Mouse (Mus musculus) forebrain, embryonic 15.5 days (tissue): ENCODE data around the gene Mogs. TPM values are rescaled to one million over a fixed set of nuclear protein-coding genes. Genes with fewer than 3 reads are reported as not detected.
A peak's percentile ranks its signal among the peaks of the same experiment; 100 is the strongest.

Source experiments
- ATAC-seq: fragments of 200-750 bp; cut with Nextera tagmentation; replicated peaks from 2 replicates; pipeline ENCODE4 v1.8.0; 2017; ENCODE audit warnings: mild to moderate bottlenecking, moderate TSS enrichment, moderate library complexity
- H3K27ac ChIP-seq: fragments of 300-500 bp; sonication (generic); replicated peaks from 2 replicates; pipeline ENCODE4 v1.5.1; 2015; ENCODE audit warnings: mild to moderate bottlenecking, inconsistent platforms
- H3K27me3 ChIP-seq: fragments of 300-500 bp; sonication (generic); 2 replicates; pipeline ENCODE4 v1.6.1; 2015; ENCODE audit warnings: inconsistent platforms
- H3K36me3 ChIP-seq: fragments of 300-500 bp; sonication (generic); 2 replicates; pipeline ENCODE4 v1.6.1; 2015; ENCODE audit warnings: mild to moderate bottlenecking, inconsistent platforms
- H3K4me1 ChIP-seq: fragments of 300-500 bp; sonication (generic); 2 replicates; pipeline ENCODE4 v1.6.1; 2015; ENCODE audit warnings: inconsistent platforms
- H3K4me2 ChIP-seq: fragments of 300-500 bp; sonication (generic); replicated peaks from 2 replicates; pipeline ENCODE4 v1.6.1; 2015; ENCODE audit warnings: mild to moderate bottlenecking, inconsistent platforms
- H3K4me3 ChIP-seq: fragments of 300-500 bp; sonication (generic); 2 replicates; pipeline ENCODE4 v1.5.1; 2015; ENCODE audit warnings: mild to moderate bottlenecking, inconsistent platforms
- H3K9ac ChIP-seq: fragments of 300-500 bp; sonication (generic); replicated peaks from 2 replicates; pipeline ENCODE4 v1.6.1; 2015; ENCODE audit warnings: mild to moderate bottlenecking, inconsistent platforms
- H3K9me3 ChIP-seq: fragments of 300-500 bp; sonication (generic); 2 replicates; pipeline ENCODE4 v1.6.1; 2016; ENCODE audit warnings: inconsistent platforms
- WGBS: fragments of 180-500 bp; shearing (Covaris S2); methylation state at CpG from one replicate; pipeline ENCODE4 v1.1.7; 2015; ENCODE audit warnings: mixed read lengths; 5-methylcytosine and 5-hydroxymethylcytosine counted together
- polyA plus RNA-seq: library from polyadenylated mRNA; unstranded; fragments of >200 nt; fragmentation: Nextera tagmentation; extraction: Ambion mirVana; gene quantifications from 2 replicates; pipeline ENCODE4 v1.2.1, GENCODE M21; 2015

Mogs gene
- 24.2 and 26.7 TPM in 2 replicates for polyA plus RNA-seq

DNA sequence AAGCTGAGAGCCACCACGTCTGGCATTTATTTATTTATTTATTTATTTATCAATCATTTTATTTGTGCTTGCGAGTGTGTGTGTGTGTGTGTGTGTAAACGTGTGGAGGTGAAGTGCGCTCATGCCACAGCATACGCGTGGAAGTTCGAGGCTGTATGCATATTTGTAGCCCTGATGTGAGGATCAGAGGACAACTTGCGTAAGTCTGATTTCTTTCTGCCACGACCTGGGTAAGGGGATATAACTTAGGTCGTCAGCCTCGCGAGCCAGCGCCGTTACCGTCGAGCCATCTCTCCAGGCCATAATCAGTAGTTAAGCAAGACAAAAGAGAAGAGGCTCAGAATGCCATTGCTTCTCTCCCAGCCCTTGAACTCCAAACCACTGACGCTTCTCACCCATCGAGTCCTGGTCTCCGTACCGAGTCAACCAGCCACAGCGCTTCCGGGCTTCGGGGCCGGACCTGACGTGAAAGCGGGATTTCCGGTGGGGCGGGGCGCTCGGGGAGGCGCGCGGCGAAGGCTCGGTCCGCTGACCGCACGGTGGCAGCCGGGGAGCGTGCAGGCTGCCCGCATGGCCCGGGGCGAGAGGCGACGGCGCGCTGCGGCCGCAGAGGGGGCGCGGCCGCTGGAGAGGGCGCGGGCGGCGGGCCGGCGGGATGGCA is at the start of gene Mogs:
Gene Mogs (plus strand): TSS at position 486 of the 661 bp plus-strand sequence.
- H3K36me3 ChIP-seq = peaks cover 29% of the 10 kb centered on the region; the same call in 1 of the 2 replicates
- H3K27ac ChIP-seq = peak within 1 kb of the TSS; percentile 79
- H3K9ac ChIP-seq = peak within 1 kb of the TSS; percentile 81
- H3K4me3 ChIP-seq = peak within 1 kb of the TSS; percentile 77
- no peaks in the 10 kb centered on the region for H3K27me3 ChIP-seq
- peak within 1 kb of the TSS; percentile 97 for H3K4me2 ChIP-seq
- 1% methylated on average over 43 of the region's 58 CpGs for WGBS
- peak; percentile 90 for ATAC-seq
- no peaks in the 10 kb centered on the region for H3K9me3 ChIP-seq
- peaks cover 40% of the 10 kb centered on the region for H3K4me1 ChIP-seq

DNA sequence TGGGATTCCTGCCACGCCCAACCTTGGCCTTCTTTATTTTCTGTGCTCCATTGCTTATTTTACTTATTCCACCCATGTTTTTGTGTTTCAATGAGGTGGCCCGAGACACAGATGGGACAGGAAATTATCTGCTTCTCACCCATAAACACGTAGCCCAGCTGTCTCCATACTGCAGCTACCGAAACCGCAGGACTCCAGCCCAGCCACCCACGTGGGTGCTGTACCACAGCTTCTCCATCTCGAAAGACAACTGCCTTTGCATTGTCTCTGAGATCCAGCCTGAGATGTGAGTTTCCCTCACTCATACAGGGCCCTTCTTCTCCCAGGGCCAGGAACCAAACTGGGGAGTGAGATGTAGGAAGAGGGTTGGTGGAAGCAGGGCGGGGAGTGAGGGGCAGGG is 49.3 kb upstream of the Mogs start:
- H3K27ac ChIP-seq = no peak overlapping the region
- H3K4me3 ChIP-seq = no peak overlapping the region
- H3K9me3 ChIP-seq = no peaks in the 10 kb centered on the region
- no peak for ATAC-seq
- peaks cover 97% of the 10 kb centered on the region for H3K27me3 ChIP-seq
- 30% methylated on average over 8 of the region's 8 CpGs for WGBS
- no peak overlapping the region for H3K4me2 ChIP-seq
- H3K9ac ChIP-seq = no peak overlapping the region
- H3K36me3 ChIP-seq = no peaks in the 10 kb centered on the region
- H3K4me1 ChIP-seq = peaks cover 16% of the 10 kb centered on the region

DNA sequence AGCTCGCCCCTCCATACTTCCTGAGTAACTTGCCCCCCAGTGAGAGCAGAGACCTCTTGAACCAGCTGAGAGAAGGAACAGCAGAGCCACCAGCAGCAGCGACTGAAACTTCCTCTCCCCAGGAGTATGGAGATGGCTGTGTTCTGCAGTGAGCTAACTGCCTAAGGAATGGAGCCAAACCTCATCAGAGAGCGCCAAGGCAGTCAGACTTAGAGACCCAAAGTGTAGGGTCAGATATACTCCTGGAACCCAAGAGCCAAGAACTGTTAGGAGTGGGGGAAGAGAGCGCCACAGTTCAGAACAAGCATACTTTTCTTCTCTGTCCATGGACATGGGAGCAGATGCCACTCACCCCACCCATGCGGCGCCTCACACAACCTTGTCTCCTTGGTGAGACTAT is 48.9 kb upstream of the Mogs start:
- ATAC-seq = no peak
- no peak overlapping the region for H3K27ac ChIP-seq
- no peak overlapping the region for H3K9ac ChIP-seq
- no peak overlapping the region for H3K4me3 ChIP-seq
- H3K4me2 ChIP-seq = no peak overlapping the region
- WGBS = 31% methylated on average over 6 of the region's 6 CpGs
- peaks cover 97% of the 10 kb centered on the region for H3K27me3 ChIP-seq
- H3K9me3 ChIP-seq = no peaks in the 10 kb centered on the region
- peaks cover 20% of the 10 kb centered on the region for H3K4me1 ChIP-seq
- H3K36me3 ChIP-seq = no peaks in the 10 kb centered on the region

DNA sequence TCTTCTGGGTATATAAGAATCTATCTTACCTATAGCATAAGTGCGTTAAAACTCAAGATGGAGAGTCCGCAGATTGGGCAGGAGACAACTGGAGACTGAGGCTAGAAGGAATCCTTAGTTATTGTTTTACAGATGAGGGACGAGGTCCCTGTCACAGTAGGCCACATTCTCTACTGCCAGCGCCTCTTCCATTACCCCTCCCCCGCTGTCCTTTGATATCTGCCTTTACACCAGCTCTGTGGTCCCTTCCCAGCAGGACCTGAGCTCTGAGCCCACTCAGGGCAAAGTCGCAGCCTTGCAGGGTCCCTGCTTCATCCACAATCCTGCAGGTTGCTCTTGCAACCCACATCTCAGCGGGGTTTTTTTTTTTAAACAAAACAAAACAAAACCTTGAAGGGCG is 47.1 kb upstream of the Mogs start:
- ATAC-seq = no peak
- Histone ChIP-seq H3K4me1 (peaks cover 21% of the 10 kb centered on the region), H3K4me2 (no peak overlapping the region), H3K27ac (no peak overlapping the region), H3K27me3 (peaks cover 96% of the 10 kb centered on the region), H3K4me3 (no peak overlapping the region), H3K9me3 (no peaks in the 10 kb centered on the region), H3K9ac (no peak overlapping the region), H3K36me3 (no peaks in the 10 kb centered on the region)
- under 1% methylated on average over 8 of the region's 8 CpGs for WGBS

DNA sequence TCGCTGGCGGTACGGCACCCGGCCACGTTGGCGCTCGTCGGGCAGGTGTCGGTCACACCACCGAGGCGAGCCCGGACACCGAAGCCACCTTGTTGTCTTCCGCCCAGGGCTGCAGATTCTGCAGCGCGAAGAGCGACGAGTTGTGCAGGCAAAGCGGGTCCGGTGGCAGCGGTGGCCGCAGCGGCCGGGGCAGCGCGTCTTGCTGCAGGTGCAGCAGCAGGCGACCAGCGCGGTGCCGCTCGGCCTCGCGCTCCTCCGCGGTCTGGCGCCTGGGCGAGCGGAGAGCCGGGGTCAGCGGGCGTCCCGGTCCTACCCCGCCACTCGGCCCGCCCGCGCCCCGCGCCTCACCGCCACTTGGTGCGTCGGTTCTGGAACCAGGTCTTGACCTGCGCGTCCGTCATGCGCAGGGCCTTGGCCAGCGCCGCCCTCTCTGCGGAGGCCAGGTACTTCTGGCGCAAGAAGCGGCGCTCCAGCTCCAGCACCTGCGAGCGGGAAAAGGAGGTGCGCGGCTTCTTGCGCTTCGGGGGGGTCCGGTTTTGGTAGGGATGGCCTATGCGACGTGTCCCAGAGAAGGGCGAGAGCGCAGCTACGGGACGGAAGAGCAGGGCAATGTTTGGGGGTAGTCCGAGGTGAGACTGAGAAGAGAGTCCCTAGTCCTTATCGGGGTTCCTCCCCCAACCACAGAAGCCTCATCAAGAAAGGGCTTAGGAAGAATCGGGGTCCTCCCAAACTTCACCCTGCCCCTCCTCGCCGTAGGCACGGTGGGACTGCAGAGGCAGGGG is 46.4 kb upstream of the Mogs start:
- no peak overlapping the region for H3K4me2 ChIP-seq
- H3K27ac ChIP-seq = no peak overlapping the region
- peaks cover 95% of the 10 kb centered on the region for H3K27me3 ChIP-seq
- no peak overlapping the region for H3K9ac ChIP-seq
- H3K9me3 ChIP-seq = no peaks in the 10 kb centered on the region
- ATAC-seq = no peak
- H3K36me3 ChIP-seq = no peaks in the 10 kb centered on the region
- 1% methylated on average over 80 of the region's 81 CpGs for WGBS
- peaks cover 21% of the 10 kb centered on the region for H3K4me1 ChIP-seq
- peak overlapping the region; percentile 11; the same call in 1 of the 2 replicates for H3K4me3 ChIP-seq

DNA sequence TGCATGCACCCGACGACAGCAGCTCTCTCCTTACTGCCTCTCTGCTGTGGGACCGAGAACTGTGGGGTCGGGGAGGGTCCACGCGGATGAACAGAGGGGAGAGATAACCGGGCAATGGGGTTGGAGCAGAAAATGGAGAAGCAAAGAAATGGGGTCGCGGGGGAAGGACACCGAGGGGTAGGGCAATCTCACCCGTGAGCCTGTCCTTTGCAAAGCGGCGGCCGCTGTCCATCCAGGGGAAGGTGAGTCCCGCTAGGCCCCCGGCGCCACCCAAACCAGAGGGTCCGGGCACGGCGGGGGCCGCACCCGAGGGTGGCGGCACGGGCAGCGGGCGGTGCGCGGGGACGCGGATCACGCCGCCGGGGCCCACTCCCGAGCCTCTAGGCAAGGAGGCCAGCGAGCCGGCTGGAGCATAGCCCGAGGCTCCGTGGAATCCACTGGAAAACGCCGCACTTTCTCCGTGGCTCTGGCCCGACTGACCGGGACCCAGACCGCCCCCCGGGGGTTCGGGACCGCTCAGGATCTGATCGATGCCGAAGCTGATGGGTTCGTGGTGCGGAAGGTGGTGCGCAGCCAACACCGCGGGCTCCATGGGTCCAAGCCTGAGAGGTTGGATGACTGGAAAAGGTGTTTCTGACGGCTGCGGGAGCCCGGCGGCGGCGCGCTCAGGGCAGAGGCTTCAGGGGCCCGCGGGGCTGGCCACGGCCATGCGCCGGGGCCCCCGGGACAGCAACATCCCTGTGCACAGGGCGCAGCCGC is 45.6 kb upstream of the Mogs start:
- no peak overlapping the region; the same call in 1 of the 2 replicates for H3K4me2 ChIP-seq
- ATAC-seq = peak; percentile 14; the same call in 1 of the 2 replicates
- WGBS = 1% methylated on average over 67 of the region's 69 CpGs

DNA sequence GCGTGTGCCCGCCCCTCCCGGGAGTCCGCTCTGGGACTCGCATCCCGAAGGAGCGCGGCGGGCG is 45.2 kb upstream of the Mogs start, which contains the start of gene Tlx2:
Gene Tlx2 (minus strand): TSS at position 47 of the 64 bp plus-strand sequence.
- Histone ChIP-seq H3K9me3 (no peaks in the 10 kb centered on the region), H3K27ac (no peak within 1 kb of the TSS), H3K4me3 (peak within 1 kb of the TSS; percentile 11), H3K4me2 (no peak within 1 kb of the TSS; the same call in 1 of the 2 replicates), H3K36me3 (no peaks in the 10 kb centered on the region), H3K9ac (no peak within 1 kb of the TSS), H3K27me3 (peaks cover 95% of the 10 kb centered on the region), H3K4me1 (peaks cover 21% of the 10 kb centered on the region)
- ATAC-seq = no peak
- 0% methylated on average over 10 of the region's 10 CpGs for WGBS

More for the DNA sequence above, 45.6 kb upstream of the Mogs start:
- H3K27me3 ChIP-seq = peaks cover 95% of the 10 kb centered on the region
- H3K9ac ChIP-seq = no peak overlapping the region
- no peaks in the 10 kb centered on the region for H3K9me3 ChIP-seq
- H3K4me1 ChIP-seq = peaks cover 21% of the 10 kb centered on the region
- H3K4me3 ChIP-seq = peak overlapping the region; percentile 2; the same call in 1 of the 2 replicates
- no peaks in the 10 kb centered on the region for H3K36me3 ChIP-seq
- H3K27ac ChIP-seq = no peak overlapping the region

DNA sequence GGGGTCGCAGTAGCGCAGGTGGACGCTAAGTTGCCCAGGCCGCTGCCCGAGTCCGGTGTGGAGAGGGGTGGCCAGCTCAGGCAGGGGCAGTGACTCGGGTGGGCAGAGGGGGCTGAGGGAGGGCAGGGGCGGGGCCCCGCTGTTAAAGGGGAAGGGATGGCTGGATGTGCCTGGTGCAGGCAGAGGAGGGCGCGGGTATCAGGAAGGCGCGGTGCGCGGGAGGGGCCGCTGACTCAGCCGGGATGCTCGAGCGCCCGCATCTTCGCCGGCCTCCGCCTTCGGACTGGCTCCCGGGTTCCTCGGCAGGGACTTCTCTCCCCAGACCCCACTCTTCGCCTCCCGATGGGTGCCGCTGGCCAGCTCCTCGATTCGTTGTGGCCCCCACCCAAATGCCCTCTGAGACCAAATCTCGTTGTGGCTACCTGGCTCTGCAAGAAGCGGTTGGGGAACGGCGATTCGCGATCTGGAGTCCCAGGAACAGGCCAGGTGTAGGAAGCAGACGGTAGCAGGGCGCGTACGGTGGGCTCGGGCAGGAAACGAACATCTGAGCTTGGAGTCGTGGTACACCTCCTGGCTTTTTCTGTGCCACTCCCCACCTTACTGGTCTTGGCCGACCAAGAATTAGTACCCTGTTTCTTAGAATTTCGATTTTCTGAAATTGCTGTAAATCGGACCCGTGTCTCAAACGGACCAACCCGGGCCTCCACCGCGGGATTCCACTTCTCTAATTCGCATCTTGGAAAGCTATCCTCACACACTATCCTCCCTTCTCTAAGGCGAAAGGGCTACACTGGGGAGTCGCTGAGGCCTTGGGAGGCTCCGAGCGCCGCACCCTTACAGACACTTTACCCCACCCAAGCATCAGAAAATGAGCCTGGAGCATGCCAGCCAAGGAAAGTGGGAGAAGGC is 44.7 kb upstream of the Mogs start:
- Histone ChIP-seq H3K9ac (no peak overlapping the region), H3K27ac (no peak overlapping the region), H3K9me3 (no peaks in the 10 kb centered on the region), H3K4me2 (no peak overlapping the region; the same call in 1 of the 2 replicates), H3K27me3 (peaks cover 95% of the 10 kb centered on the region), H3K36me3 (no peaks in the 10 kb centered on the region), H3K4me1 (peaks cover 21% of the 10 kb centered on the region), H3K4me3 (no peak overlapping the region)
- ATAC-seq = no peak
- WGBS = under 1% methylated on average over 58 of the region's 58 CpGs

DNA sequence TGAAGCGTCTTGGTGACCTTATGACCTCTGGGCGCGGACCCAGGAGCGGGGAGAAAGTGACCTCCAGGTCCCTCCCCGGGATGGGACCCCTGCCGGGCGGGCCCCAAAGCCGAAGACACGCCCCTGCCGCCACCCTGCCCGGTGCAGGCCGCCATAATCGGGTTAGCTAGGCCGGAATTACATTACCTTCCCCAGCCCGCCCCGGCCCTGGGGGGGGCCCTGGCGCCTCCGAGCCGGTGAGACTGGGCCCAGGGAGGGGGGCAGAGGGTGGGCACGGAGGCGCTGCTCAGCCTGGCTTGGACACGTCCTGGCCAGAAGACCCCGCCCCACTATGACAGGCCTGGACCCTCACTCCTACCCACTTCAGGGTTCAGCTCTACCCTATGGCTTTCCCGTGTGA is 44.1 kb upstream of the Mogs start:
- Histone ChIP-seq H3K9me3 (no peaks in the 10 kb centered on the region), H3K4me1 (peaks cover 21% of the 10 kb centered on the region), H3K4me3 (no peak overlapping the region), H3K27ac (no peak overlapping the region), H3K27me3 (peaks cover 95% of the 10 kb centered on the region), H3K9ac (no peak overlapping the region), H3K36me3 (no peaks in the 10 kb centered on the region), H3K4me2 (no peak overlapping the region)
- under 1% methylated on average over 23 of the region's 24 CpGs for WGBS
- ATAC-seq = no peak; the same call in 1 of the 2 replicates

DNA sequence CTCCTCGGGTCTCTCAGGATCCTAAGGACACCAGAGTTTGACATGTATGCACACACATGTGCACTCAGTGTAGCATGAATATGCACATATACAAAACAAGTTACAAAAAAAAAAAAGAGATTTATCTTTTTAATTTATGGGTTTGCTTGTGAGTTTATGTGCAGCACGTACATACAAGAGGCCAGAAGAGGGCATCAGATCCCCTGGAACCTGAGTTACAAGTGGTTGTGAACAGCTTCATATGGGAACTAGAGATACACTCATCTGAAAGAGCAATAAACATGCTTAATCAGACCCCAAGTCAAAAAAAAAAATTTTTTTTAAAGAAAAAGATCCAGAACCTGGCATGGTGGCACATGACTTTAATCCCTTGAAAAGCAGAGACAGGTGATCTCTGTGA is 40.3 kb upstream of the Mogs start:
- Histone ChIP-seq H3K4me2 (no peak overlapping the region), H3K4me3 (no peak overlapping the region), H3K9me3 (no peaks in the 10 kb centered on the region), H3K9ac (no peak overlapping the region), H3K27me3 (peaks cover 65% of the 10 kb centered on the region), H3K36me3 (no peaks in the 10 kb centered on the region), H3K27ac (no peak overlapping the region), H3K4me1 (peaks cover 31% of the 10 kb centered on the region)
- no peak for ATAC-seq
- 22% methylated on average over 2 of the region's 2 CpGs for WGBS

DNA sequence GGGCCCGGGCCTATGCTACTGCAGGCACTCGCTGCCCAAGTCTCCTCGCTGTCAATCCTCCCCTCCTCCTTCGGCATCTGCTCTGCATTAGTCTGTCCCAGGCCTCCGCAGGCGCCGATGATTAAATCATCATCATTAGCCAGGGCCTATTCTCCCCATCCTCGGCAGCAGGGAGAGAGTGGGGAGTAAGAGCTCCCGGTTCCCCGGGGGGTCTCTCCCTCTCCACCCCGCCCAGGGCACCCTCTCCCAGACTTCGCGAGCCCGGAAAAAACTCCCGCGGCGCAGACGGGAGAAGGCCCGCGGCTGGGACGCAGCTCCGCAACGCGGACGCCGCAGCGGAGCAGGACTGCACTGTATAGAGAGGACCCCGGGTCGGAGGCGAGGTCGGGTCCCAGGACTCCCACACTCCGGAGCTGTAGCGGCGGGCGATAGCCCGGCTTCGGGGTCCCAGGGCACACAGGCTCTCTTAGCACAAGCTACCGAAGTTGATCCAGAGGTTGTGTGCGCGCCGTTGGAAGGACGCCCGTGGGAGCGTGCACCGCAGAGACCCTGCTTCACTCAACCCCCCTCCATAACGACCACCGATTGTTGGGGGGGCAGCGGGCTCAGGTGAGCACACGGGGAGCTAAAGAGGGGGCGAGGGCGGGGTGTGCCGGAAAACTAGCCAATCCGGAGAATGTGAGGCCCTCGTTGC is 37.5 kb upstream of the Mogs start, which contains the start of gene Pcgf1:
Gene Pcgf1 (plus strand): TSS at position 240 of the 694 bp plus-strand sequence.
- peaks cover 10% of the 10 kb centered on the region for H3K36me3 ChIP-seq
- H3K9me3 ChIP-seq = no peaks in the 10 kb centered on the region
- under 1% methylated on average over 54 of the region's 54 CpGs for WGBS
- H3K4me3 ChIP-seq = peak within 1 kb of the TSS; percentile 80
- H3K27me3 ChIP-seq = peaks cover 47% of the 10 kb centered on the region
- peak within 1 kb of the TSS; percentile 83 for H3K9ac ChIP-seq
- peak within 1 kb of the TSS; percentile 92 for H3K27ac ChIP-seq
- peak within 1 kb of the TSS; percentile 97 for H3K4me2 ChIP-seq
- H3K4me1 ChIP-seq = peaks cover 22% of the 10 kb centered on the region
- ATAC-seq = peak; percentile 78
